Mouse (Mus musculus): ENCODE measurements around the gene Mkrn3. TPM values are rescaled to one million over a fixed set of nuclear protein-coding genes. Genes with fewer than 3 reads are reported as not detected.
A peak's percentile ranks its signal among the peaks of the same experiment; 100 is the strongest.

Mkrn3 gene
- total RNA-seq, 2 experiments from 2014 or later: 0.45 to 0.53 TPM

GRCm38 (mm10) chr7:62382391-62382790, 37.5 kb downstream of the Mkrn3 start:
- DNase-seq (ENCODE audit: low spot score in 2 of 2): peak in 1 of 2 experiments; percentile 58

GRCm38 (mm10) chr7:62378529-62378928, 41.4 kb downstream of the Mkrn3 start:
- DNase-seq (ENCODE audit: low spot score in 2 of 2): no peak

GRCm38 (mm10) chr7:62377313-62377712, 42.6 kb downstream of the Mkrn3 start:
- no peak for DNase-seq (ENCODE audit: low spot score in 2 of 2)

- DNase-seq (ENCODE audit: low spot score in 2 of 2): no peak
Measured at GRCm38 (mm10) chr7:62376510-62377304, 43.2 kb downstream of the Mkrn3 start, which contains the start of gene Magel2. Gene Magel2 (plus strand): TSS chr7:62377010.

- peak in 1 of 2 experiments; percentile 34 for DNase-seq (ENCODE audit: low spot score in 2 of 2)
Measured at GRCm38 (mm10) chr7:62375658-62376057, 44.3 kb downstream of the Mkrn3 start.

Other genes starting within 250 kb of the Mkrn3 start
- gene Ndn, start 73.6 kb downstream of the Mkrn3 start, total RNA-seq (2021): 100 to 1,000 TPM; 119 to 137 TPM
- gene Magel2, start 43.1 kb downstream of the Mkrn3 start, total RNA-seq (2021): 1 to 10 TPM; 1.3 to 1.7 TPM
- gene Peg12, start 44.4 kb upstream of the Mkrn3 start, total RNA-seq (2021): under 1 TPM; 0.28 to 0.42 TPM

Data from layer of hippocampus, adult 18-20 months (tissue).